Mouse (Mus musculus) layer of hippocampus, postnatal 10 days (tissue): ENCODE data around the gene Sh3d21. TPM values are rescaled to one million over a fixed set of nuclear protein-coding genes. Genes with fewer than 3 reads are reported as not detected.
A peak's percentile ranks its signal among the peaks of the same experiment; 100 is the strongest.
"Not testable (repeated sequence)": the region's sequence is repeated elsewhere in the genome, so short reads cannot be mapped to it uniquely, and the experiment has no call there.

Experiments used
- DNase-seq, 2 experiments: peaks; one replicate each; pipeline ENCODE4 v3.0.0; 2021; ENCODE audit warnings: low spot score in 2 of 2
- total RNA-seq, 2 experiments: library from RNA; stranded (reverse); gene quantifications; 2 replicates each; pipeline ENCODE4 v1.2.3; 2021

Gene Sh3d21
- total RNA-seq, 2 experiments from 2014 or later = 1.0 to 1.1 TPM

GRCm38 (mm10) chr4:126170737-126171136, 7.4 kb upstream of the Sh3d21 start:
- not testable (repeated sequence) for DNase-seq

GRCm38 (mm10) chr4:126168851-126169250, 5.6 kb upstream of the Sh3d21 start:
- no peak for DNase-seq

- DNase-seq = no peak
Measured at GRCm38 (mm10) chr4:126166084-126166483, 2.8 kb upstream of the Sh3d21 start.

- DNase-seq = not testable (repeated sequence)
Measured at GRCm38 (mm10) chr4:126165092-126165491, 1.8 kb upstream of the Sh3d21 start.

GRCm38 (mm10) chr4:126163685-126164084, 394 bp upstream of the Sh3d21 start:
- DNase-seq = no peak

GRCm38 (mm10) chr4:126162544-126163066, 686 bp downstream of the Sh3d21 start:
- peak; percentile 81 to 87 for DNase-seq

GRCm38 (mm10) chr4:126161986-126162385, 1.3 kb downstream of the Sh3d21 start:
- no peak for DNase-seq

GRCm38 (mm10) chr4:126161456-126161855, 1.8 kb downstream of the Sh3d21 start:
- no peak for DNase-seq

GRCm38 (mm10) chr4:126160981-126161380, 2.3 kb downstream of the Sh3d21 start:
- DNase-seq = no peak

- DNase-seq = peak in 1 of 2 experiments; percentile 47
Measured at GRCm38 (mm10) chr4:126159455-126159854, 3.8 kb downstream of the Sh3d21 start.

- no peak for DNase-seq
Measured at GRCm38 (mm10) chr4:126157562-126157961, 5.7 kb downstream of the Sh3d21 start.

GRCm38 (mm10) chr4:126156617-126157016, 6.7 kb downstream of the Sh3d21 start:
- DNase-seq = no peak

- no peak for DNase-seq
Measured at GRCm38 (mm10) chr4:126155869-126156268, 7.4 kb downstream of the Sh3d21 start.

- no peak for DNase-seq
Measured at GRCm38 (mm10) chr4:126155183-126155582, 8.1 kb downstream of the Sh3d21 start.

GRCm38 (mm10) chr4:126152864-126153263, 10.4 kb downstream of the Sh3d21 start:
- no peak for DNase-seq

- no peak for DNase-seq
Measured at GRCm38 (mm10) chr4:126151701-126152440, 11.4 kb downstream of the Sh3d21 start.

GRCm38 (mm10) chr4:126150949-126151320, 12.4 kb downstream of the Sh3d21 start:
- no peak for DNase-seq

- no peak for DNase-seq
Measured at GRCm38 (mm10) chr4:126150297-126150948, 12.9 kb downstream of the Sh3d21 start.

- no peak for DNase-seq
Measured at GRCm38 (mm10) chr4:126149798-126150197, 13.5 kb downstream of the Sh3d21 start.

GRCm38 (mm10) chr4:126149041-126149676, 14.1 kb downstream of the Sh3d21 start:
- no peak for DNase-seq

GRCm38 (mm10) chr4:126148161-126148961, 14.9 kb downstream of the Sh3d21 start:
- peak in 1 of 2 experiments; percentile 21 for DNase-seq
